Mouse (Mus musculus) MEL (cell line): ENCODE measurements at regions not wholly inside any gene's neighbourhood (a gene's known extent, or its start where the extent isn't known, plus 50 kb on each side); places are given as distances from the start of the nearest gene placed in this dataset.

Experiments used
- DNase-seq: peaks from one replicate; pipeline ENCODE4 v3.0.0; 2011; ENCODE audit warnings: low read depth, low spot score
- H3K27ac ChIP-seq: 2 replicates; pipeline ENCODE4 v1.5.1; 2012; ENCODE audit warnings: low read depth, mild to moderate bottlenecking, control low read depth, low read length, moderate library complexity; ENCODE audit not compliant: control insufficient read depth
- H3K27me3 ChIP-seq, 2 experiments: fragments of 150-350 bp in 1 of 2; sonication (generic) in 1 of 2; 2 replicates each; pipeline ENCODE4 v1.6.1; 2012; ENCODE audit warnings: low read length in 2 of 2, mild to moderate bottlenecking in 2 of 2, improper control_type of control experiment in 1 of 2, moderate library complexity in 1 of 2; ENCODE audit not compliant: insufficient read depth in 2 of 2, control insufficient read depth in 1 of 2
- H3K36me3 ChIP-seq, 2 experiments: 2 replicates each; pipeline ENCODE4 v1.6.1; 2012 to 2014; ENCODE audit warnings: low read length in 2 of 2, improper control_type of control experiment in 1 of 2, inconsistent platforms in 1 of 2, mild to moderate bottlenecking in 1 of 2; ENCODE audit not compliant: insufficient read depth in 2 of 2, control insufficient read depth in 1 of 2
- H3K4me1 ChIP-seq, 2 experiments: fragments of 150-350 bp in 1 of 2; sonication (generic) in 1 of 2; 2 replicates each; pipeline ENCODE4 v1.6.1; 2012; ENCODE audit warnings: low read length in 2 of 2, improper control_type of control experiment in 1 of 2, mild to moderate bottlenecking in 1 of 2; ENCODE audit not compliant: insufficient read depth in 2 of 2, control insufficient read depth in 1 of 2
- H3K4me3 ChIP-seq, 2 experiments: fragments of 150-350 bp in 1 of 2; sonication (generic) in 1 of 2; 2 replicates each; pipeline ENCODE4 v1.5.1; 2012; ENCODE audit warnings: low read depth in 2 of 2, low read length in 2 of 2, mild to moderate bottlenecking in 2 of 2, moderate library complexity in 2 of 2, control low read depth in 1 of 2, improper control_type of control experiment in 1 of 2; ENCODE audit not compliant: control insufficient read depth in 1 of 2, insufficient read depth in 1 of 2
- H3K79me2 ChIP-seq: 2 replicates; pipeline ENCODE4 v1.6.1; 2012; ENCODE audit warnings: mild to moderate bottlenecking, low read length, moderate library complexity; ENCODE audit not compliant: control insufficient read depth, poor library complexity, insufficient read depth
- H3K9ac ChIP-seq: 2 replicates; pipeline ENCODE4 v1.6.1; 2012; ENCODE audit warnings: low read depth, mild to moderate bottlenecking, control low read depth, low read length, moderate library complexity; ENCODE audit not compliant: control insufficient read depth, poor library complexity, severe bottlenecking
- H3K9me3 ChIP-seq: fragments of 150-350 bp; sonication (generic); replicated peaks from 2 replicates; pipeline ENCODE4 v1.6.1; 2012; ENCODE audit warnings: mild to moderate bottlenecking, low read length, improper control_type of control experiment, moderate library complexity; ENCODE audit not compliant: insufficient read depth
- BHLHE40 ChIP-seq: IDR thresholded peaks from 2 replicates; pipeline ENCODE4 v1.6.1; 2012; ENCODE audit warnings: low read depth, mild to moderate bottlenecking, inconsistent platforms, low read length, improper control_type of control experiment, borderline replicate concordance
- CHD2 ChIP-seq: IDR thresholded peaks from 2 replicates; pipeline ENCODE4 v1.6.1; 2011; ENCODE audit warnings: low read length, improper control_type of control experiment
- CTCF ChIP-seq, 3 experiments: IDR thresholded peaks in 2 of 3; conservative IDR thresholded peaks in 1 of 3; 2 replicates each; pipeline ENCODE4 v1.5.1; 2011 to 2012; ENCODE audit warnings: low read length in 3 of 3, low read depth in 2 of 3, mild to moderate bottlenecking in 2 of 3, improper control_type of control experiment in 1 of 3, inconsistent platforms in 1 of 3, mixed read lengths in 1 of 3, moderate library complexity in 1 of 3; ENCODE audit not compliant: control insufficient read depth in 1 of 3, insufficient read depth in 1 of 3, poor library complexity in 1 of 3, severe bottlenecking in 1 of 3
- ELF1 ChIP-seq: IDR thresholded peaks from 2 replicates; pipeline ENCODE4 v1.6.1; 2014; ENCODE audit warnings: low read depth, mild to moderate bottlenecking, inconsistent platforms, low read length, improper control_type of control experiment, moderate library complexity
- ETS1 ChIP-seq: IDR thresholded peaks from 2 replicates; pipeline ENCODE4 v1.6.1; 2012; ENCODE audit warnings: low read depth, mild to moderate bottlenecking, inconsistent platforms, low read length, improper control_type of control experiment, moderate library complexity
- GABPA ChIP-seq: IDR thresholded peaks from 2 replicates; pipeline ENCODE4 v1.6.1; 2012; ENCODE audit warnings: low read depth, mild to moderate bottlenecking, inconsistent platforms, low read length, improper control_type of control experiment, moderate library complexity
- GATA1 ChIP-seq: IDR thresholded peaks from 2 replicates; pipeline ENCODE4 v1.6.1; 2011; ENCODE audit warnings: low read depth, low read length, improper control_type of control experiment
- MAX ChIP-seq: IDR thresholded peaks from 2 replicates; pipeline ENCODE4 v1.6.1; 2011; ENCODE audit warnings: low read length, improper control_type of control experiment
- MXI1 ChIP-seq: IDR thresholded peaks from 2 replicates; pipeline ENCODE4 v1.6.1; 2011; ENCODE audit warnings: mild to moderate bottlenecking, low read depth, low read length, improper control_type of control experiment
- NELFE ChIP-seq: IDR thresholded peaks from 2 replicates; pipeline ENCODE4 v1.6.1; 2011; ENCODE audit warnings: low read depth, low read length, improper control_type of control experiment
- POLR2A ChIP-seq, 2 experiments: IDR thresholded peaks; 2 replicates each; pipeline ENCODE4 v1.6.1; 2011 to 2012; ENCODE audit warnings: low read length in 2 of 2, mild to moderate bottlenecking in 2 of 2, control low read depth in 1 of 2, improper control_type of control experiment in 1 of 2, low read depth in 1 of 2, moderate library complexity in 1 of 2; ENCODE audit not compliant: control insufficient read depth in 1 of 2, insufficient read depth in 1 of 2, poor library complexity in 1 of 2
- POLR2AphosphoS2 ChIP-seq: IDR thresholded peaks from 2 replicates; pipeline ENCODE4 v1.6.1; 2011; ENCODE audit warnings: low read length, improper control_type of control experiment
- POLR2AphosphoS5 ChIP-seq: IDR thresholded peaks from 2 replicates; pipeline ENCODE4 v1.6.1; 2012; ENCODE audit warnings: low read depth, borderline replicate concordance, mild to moderate bottlenecking, inconsistent platforms, low read length, moderate library complexity, mixed read lengths
- RAD21 ChIP-seq: IDR thresholded peaks from 2 replicates; pipeline ENCODE4 v1.6.1; 2011; ENCODE audit warnings: mild to moderate bottlenecking, low read depth, low read length, improper control_type of control experiment
- RCOR1 ChIP-seq: IDR thresholded peaks from 2 replicates; pipeline ENCODE4 v1.6.1; 2012; ENCODE audit warnings: low read depth, mild to moderate bottlenecking, inconsistent platforms, low read length, improper control_type of control experiment
- TAL1 ChIP-seq: IDR thresholded peaks from 2 replicates; pipeline ENCODE4 v1.6.1; 2012; ENCODE audit warnings: mild to moderate bottlenecking, inconsistent platforms, low read length, moderate library complexity, mixed read lengths
- TBP ChIP-seq: IDR thresholded peaks from 2 replicates; pipeline ENCODE4 v1.8.0; 2011; ENCODE audit warnings: low read depth, low read length, improper control_type of control experiment
- UBTF ChIP-seq: IDR thresholded peaks from 2 replicates; pipeline ENCODE4 v1.6.1; 2012; ENCODE audit warnings: low read depth, mild to moderate bottlenecking, inconsistent platforms, low read length, improper control_type of control experiment, moderate library complexity, borderline replicate concordance; ENCODE audit not compliant: insufficient read depth
- ZKSCAN1 ChIP-seq: IDR thresholded peaks from 2 replicates; pipeline ENCODE4 v1.6.1; 2012; ENCODE audit warnings: low read depth, mild to moderate bottlenecking, inconsistent platforms, low read length, improper control_type of control experiment, moderate library complexity
- ZMIZ1 ChIP-seq: IDR thresholded peaks from 2 replicates; pipeline ENCODE4 v1.6.1; 2012; ENCODE audit warnings: low read depth, mild to moderate bottlenecking, inconsistent platforms, low read length, improper control_type of control experiment, moderate library complexity

DNA sequence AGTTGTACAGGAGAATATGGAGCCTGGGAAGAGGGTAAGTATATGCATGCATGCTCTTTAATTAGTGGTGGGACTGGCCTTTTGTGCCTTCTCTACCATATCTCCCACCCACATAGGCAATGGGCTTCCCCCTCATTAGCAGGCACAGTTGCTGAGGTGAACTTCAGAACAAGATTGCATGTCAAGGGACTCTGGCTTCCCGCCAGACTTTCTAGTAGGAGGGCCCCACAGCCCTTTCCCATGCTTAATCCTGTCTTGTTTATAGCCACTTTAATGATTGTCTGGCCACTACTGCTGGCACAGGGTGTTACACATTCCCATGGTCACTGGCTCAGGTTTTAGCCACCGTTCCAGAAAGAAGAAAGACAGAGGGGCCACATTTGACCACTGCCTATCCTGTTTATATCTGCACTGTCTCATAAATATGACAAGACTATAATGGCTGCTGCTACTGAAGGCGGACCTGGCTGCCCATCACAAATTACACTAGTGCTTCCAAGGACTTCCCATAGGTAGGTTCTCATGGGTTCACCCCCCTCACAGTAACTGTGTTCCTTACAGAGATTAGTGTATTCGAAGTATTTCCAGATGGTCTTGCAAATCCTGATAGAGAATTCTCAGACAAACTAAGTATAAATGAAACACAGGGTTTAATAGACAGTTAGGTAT, 362.6 kb downstream of the Fat4 start:
- H3K4me3 ChIP-seq: no peak overlapping the region
- no peaks in the 10 kb centered on the region for H3K4me1 ChIP-seq
- H3K27ac ChIP-seq: no peak overlapping the region
- H3K36me3 ChIP-seq: no peaks in the 10 kb centered on the region
- no peaks in the 10 kb centered on the region for H3K79me2 ChIP-seq
- H3K9me3 ChIP-seq: no peaks in the 10 kb centered on the region
- TF ChIP-seq GATA1 (no peak), ZMIZ1 (no peak), RAD21 (no peak), TBP (no peak), POLR2AphosphoS5 (no peak), MXI1 (no peak), CTCF (IDR thresholded peaks at IDR 0.05 in 2 of 3, conservative IDR thresholded peaks at IDR 0.05 in 1 of 3; ENCODE audit: control insufficient read depth in 1 of 3, insufficient read depth in 1 of 3, low read depth in 2 of 3, low read length in 3 of 3, poor library complexity in 1 of 3, severe bottlenecking in 1 of 3) (no peak)
- no peaks in the 10 kb centered on the region for H3K27me3 ChIP-seq
- H3K9ac ChIP-seq: no peak overlapping the region
- no peak for DNase-seq

DNA sequence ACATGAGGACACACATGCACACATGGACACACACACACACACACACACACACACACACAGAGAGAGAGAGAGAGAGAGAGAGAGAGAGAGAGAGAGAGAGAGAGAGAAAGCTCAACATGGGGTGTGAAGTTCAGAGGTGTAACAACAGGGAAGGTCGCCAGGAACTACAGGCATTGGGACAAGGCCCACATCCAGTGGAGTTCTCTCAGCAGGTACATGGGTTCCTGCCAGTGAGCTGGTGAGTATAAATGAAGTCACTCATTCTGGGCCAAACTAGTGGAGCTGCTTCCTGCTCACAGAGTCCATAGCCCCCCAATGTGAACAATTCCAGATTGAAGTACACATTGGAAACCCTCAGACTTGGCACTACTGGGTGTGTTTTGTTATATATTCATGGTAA, 366.3 kb downstream of the Fat4 start:
- no peaks in the 10 kb centered on the region for H3K9me3 ChIP-seq
- no peaks in the 10 kb centered on the region for H3K4me1 ChIP-seq
- no peak for TF ChIP-seq POLR2AphosphoS2
- no peak for TF ChIP-seq TBP
- no peak for TF ChIP-seq CHD2
- no peak for TF ChIP-seq ELF1
- no peak for TF ChIP-seq ZKSCAN1
- H3K36me3 ChIP-seq: no peaks in the 10 kb centered on the region
- no peaks in the 10 kb centered on the region for H3K79me2 ChIP-seq
- DNase-seq: no peak
- H3K4me3 ChIP-seq: no peak overlapping the region
- no peak overlapping the region for H3K9ac ChIP-seq
- no peak overlapping the region for H3K27ac ChIP-seq
- H3K27me3 ChIP-seq: no peaks in the 10 kb centered on the region

DNA sequence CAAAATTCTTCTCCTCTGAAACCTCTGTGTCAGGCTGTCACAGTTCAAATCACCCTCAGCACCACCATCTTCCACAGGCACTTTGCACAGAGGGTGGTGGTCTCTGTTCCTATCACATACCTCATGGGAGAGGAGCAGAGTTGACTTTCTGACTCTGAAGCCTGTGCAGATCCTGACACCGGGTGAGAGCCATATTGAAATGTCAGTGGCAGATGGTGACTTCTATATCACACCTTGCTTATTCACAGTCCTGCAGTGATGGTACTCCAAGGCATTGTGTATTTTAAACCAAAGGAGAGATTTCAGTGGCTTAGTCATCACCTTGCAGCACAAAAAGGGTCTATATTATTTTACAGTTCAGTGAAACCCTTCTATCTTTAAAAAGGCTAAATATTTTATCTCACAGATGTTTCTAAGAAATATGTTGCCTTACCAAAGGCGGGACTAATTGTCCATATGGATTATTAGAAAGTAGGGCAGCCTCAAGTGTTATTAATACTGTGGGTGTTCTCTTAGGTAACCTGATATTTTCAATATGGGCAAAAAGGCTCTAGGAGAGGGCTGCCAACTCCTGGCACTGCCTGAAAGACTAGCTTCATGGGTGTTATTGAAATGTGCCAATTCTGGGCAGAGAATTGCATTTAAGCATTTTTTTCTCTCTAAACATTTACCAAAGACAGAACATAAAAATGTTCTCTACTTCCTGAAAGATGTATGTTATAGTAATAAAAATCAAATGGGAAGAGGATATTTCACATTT, 378.1 kb downstream of the Fat4 start:
- H3K4me1 ChIP-seq: no peaks in the 10 kb centered on the region
- H3K79me2 ChIP-seq: no peaks in the 10 kb centered on the region
- H3K27ac ChIP-seq: no peak overlapping the region
- no peaks in the 10 kb centered on the region for H3K36me3 ChIP-seq
- H3K9ac ChIP-seq: no peak overlapping the region
- no peak for DNase-seq
- no peaks in the 10 kb centered on the region for H3K9me3 ChIP-seq
- no peaks in the 10 kb centered on the region for H3K27me3 ChIP-seq
- H3K4me3 ChIP-seq: no peak overlapping the region
- TF ChIP-seq BHLHE40 (no peak), GABPA (no peak), MXI1 (no peak), POLR2A (IDR thresholded peaks at IDR 0.05; ENCODE audit: control insufficient read depth in 1 of 2, insufficient read depth in 1 of 2, low read depth in 1 of 2, low read length in 2 of 2, poor library complexity in 1 of 2) (no peak), UBTF (no peak), TBP (no peak), RCOR1 (no peak), CTCF (IDR thresholded peaks at IDR 0.05 in 2 of 3, conservative IDR thresholded peaks at IDR 0.05 in 1 of 3; ENCODE audit: control insufficient read depth in 1 of 3, insufficient read depth in 1 of 3, low read depth in 2 of 3, low read length in 3 of 3, poor library complexity in 1 of 3, severe bottlenecking in 1 of 3) (no peak), TAL1 (no peak), ETS1 (no peak), NELFE (no peak), GATA1 (no peak), MAX (no peak)
